Mouse (Mus musculus) cortical plate, adult 2 months (tissue): ENCODE results near the gene Psg19.
"Not testable (repeated sequence)": the region's sequence is repeated elsewhere in the genome, so short reads cannot be mapped to it uniquely, and the experiment has no call there.

Experiments
- CTCF ChIP-seq: fragments of 200-500 bp; IDR thresholded peaks from 2 replicates; pipeline ENCODE4 v1.5.1; 2011; ENCODE audit warnings: mild to moderate bottlenecking, control low read depth, low read length; ENCODE audit not compliant: insufficient read depth; ENCODE audit errors: extremely low read depth
- POLR2A ChIP-seq: fragments of 200-500 bp; IDR thresholded peaks from 2 replicates; pipeline ENCODE4 v1.6.1; 2011; ENCODE audit warnings: mild to moderate bottlenecking, low read length, control low read depth; ENCODE audit not compliant: insufficient read depth; ENCODE audit errors: extremely low read depth

GRCm38 (mm10) chr7:18762885-18763284 lies 35.4 kb downstream of the Psg19 start:
- TF ChIP-seq POLR2A, CTCF: not testable (repeated sequence)
